Mouse (Mus musculus): ENCODE results near the gene Elof1. TPM values are rescaled to one million over a fixed set of nuclear protein-coding genes. Genes with fewer than 3 reads are reported as not detected.

The Elof1 gene
- total RNA-seq, 2 experiments from 2014 or later = 53.1 to 57.9 TPM

Small RNA genes lying within 50 kb of the gene (microRNA-seq; reads per million reads assigned to microRNA genes)
- gene Mir7084 = 0 to 0.40 reads per million in 2 experiments

Other genes with a start within 250 kb of the Elof1 start
- 10 to 100 TPM; 19.5 to 24.0 TPM for gene Rab3d, start 199.0 kb downstream of the Elof1 start, total RNA-seq (2021)
- 10 to 100 TPM; 13.2 to 18.5 TPM for gene Ccdc159, start 189.7 kb downstream of the Elof1 start, total RNA-seq (2021)
- gene Tmem205, start 189.6 kb downstream of the Elof1 start, total RNA-seq (2021) = 10 to 100 TPM; 40.2 to 45.0 TPM
- 100 to 1,000 TPM; 334 to 345 TPM for gene Plppr2, start 180.1 kb downstream of the Elof1 start, total RNA-seq (2021)
- gene Swsap1, start 161.4 kb downstream of the Elof1 start, total RNA-seq (2021) = 10 to 100 TPM; 14.7 to 16.0 TPM
- gene Epor, start 153.7 kb downstream of the Elof1 start, total RNA-seq (2021) = 1 to 10 TPM; 7.3 to 9.5 TPM
- 1 to 10 TPM; 1.5 to 1.9 TPM for gene Rgl3, start 127.7 kb downstream of the Elof1 start, total RNA-seq (2021)
- 1 to 10 TPM; 7.0 to 7.6 TPM for gene Ccdc151, start 114.5 kb downstream of the Elof1 start, total RNA-seq (2021)
- gene Prkcsh, start 114.4 kb downstream of the Elof1 start, total RNA-seq (2021) = 100 to 1,000 TPM; 107 to 108 TPM
- gene Elavl3, start 65.1 kb downstream of the Elof1 start, total RNA-seq (2021) = 100 to 1,000 TPM; 155 to 158 TPM
- gene Gm49318, start 45.9 kb downstream of the Elof1 start, total RNA-seq (2021) = 1 to 10 TPM; 1.2 to 3.9 TPM
- gene Zfp653, start 45.8 kb downstream of the Elof1 start, total RNA-seq (2021) = 10 to 100 TPM; 17.9 to 22.1 TPM
- 10 to 100 TPM; 45.6 to 45.8 TPM for gene Ecsit, start 31.7 kb downstream of the Elof1 start, total RNA-seq (2021)
- 1 to 10 TPM in 1 of 2 experiments, under 1 TPM in 1; 0.32 to 1.2 TPM for gene Cnn1, start 18.0 kb downstream of the Elof1 start, total RNA-seq (2021)
- under 1 TPM; 0.54 to 0.91 TPM for gene Acp5, start 18.5 kb upstream of the Elof1 start, total RNA-seq (2021)
- gene Pigyl, start 39.7 kb upstream of the Elof1 start, total RNA-seq (2021) = 10 to 100 TPM; 48.2 to 54.3 TPM
- not detected for gene Zfp872, start 70.9 kb upstream of the Elof1 start, total RNA-seq (2021)
- gene Zfp809, start 108.5 kb upstream of the Elof1 start, total RNA-seq (2021) = 10 to 100 TPM; 19.7 to 22.7 TPM
- 1 to 10 TPM; 5.0 to 5.5 TPM for gene Zfp599, start 142.7 kb upstream of the Elof1 start, total RNA-seq (2021)
- gene Zfp810, start 190.5 kb upstream of the Elof1 start, total RNA-seq (2021) = 10 to 100 TPM; 16.0 to 17.8 TPM

All from layer of hippocampus, postnatal 25 days (tissue).